Mouse (Mus musculus) layer of hippocampus, adult 8-10 months (tissue): ENCODE measurements around the gene Armc7. TPM values are rescaled to one million over a fixed set of nuclear protein-coding genes. Genes with fewer than 3 reads are reported as not detected.

Experiments
- DNase-seq, 2 experiments: peaks; one replicate each; pipeline ENCODE4 v3.0.0; 2022; ENCODE audit warnings: low spot score in 2 of 2
- total RNA-seq, 4 experiments: library from RNA; stranded (reverse); gene quantifications; 2 replicates each; pipeline ENCODE4 v1.2.4; 2022

Armc7 gene
- total RNA-seq, result 10 to 100 TPM in 3 of 4 experiments, 1 to 10 TPM in 1; 10.0 to 16.7 (median 13.0) TPM

- DNase-seq, result peak; percentile 92
Observed at GRCm38 (mm10) chr11:115475025-115475757, at the start of gene Armc7. Gene Armc7 (plus strand): TSS chr11:115475667.

GRCm38 (mm10) chr11:115425671-115426070, 49.8 kb upstream of the Armc7 start:
- no peak for DNase-seq

GRCm38 (mm10) chr11:115427482-115428331, 47.8 kb upstream of the Armc7 start:
- peak; percentile 71 to 75 for DNase-seq

GRCm38 (mm10) chr11:115429307-115429706, 46.2 kb upstream of the Armc7 start:
- no peak for DNase-seq

- no peak for DNase-seq
Observed at GRCm38 (mm10) chr11:115430561-115430960, 44.9 kb upstream of the Armc7 start.

- DNase-seq, result no peak
Observed at GRCm38 (mm10) chr11:115432814-115433213, 42.7 kb upstream of the Armc7 start.

- no peak for DNase-seq
Observed at GRCm38 (mm10) chr11:115433342-115433741, 42.1 kb upstream of the Armc7 start.

- peak in 1 of 2 experiments; percentile 43 for DNase-seq
Observed at GRCm38 (mm10) chr11:115435596-115436337, 39.7 kb upstream of the Armc7 start.

GRCm38 (mm10) chr11:115437571-115438122, 37.8 kb upstream of the Armc7 start:
- DNase-seq, result no peak

GRCm38 (mm10) chr11:115439326-115439725, 36.1 kb upstream of the Armc7 start:
- no peak for DNase-seq

- DNase-seq, result no peak
Observed at GRCm38 (mm10) chr11:115439906-115440595, 35.4 kb upstream of the Armc7 start, which contains the start of gene Trim80. Gene Trim80 (plus strand): TSS chr11:115440545.

GRCm38 (mm10) chr11:115441417-115441816, 34.0 kb upstream of the Armc7 start:
- DNase-seq, result no peak

- no peak for DNase-seq
Observed at GRCm38 (mm10) chr11:115446906-115447305, 28.6 kb upstream of the Armc7 start.

- DNase-seq, result no peak
Observed at GRCm38 (mm10) chr11:115447321-115447885, 28.1 kb upstream of the Armc7 start.

- no peak for DNase-seq
Observed at GRCm38 (mm10) chr11:115448075-115448474, 27.4 kb upstream of the Armc7 start.

- no peak for DNase-seq
Observed at GRCm38 (mm10) chr11:115448998-115449397, 26.5 kb upstream of the Armc7 start.

GRCm38 (mm10) chr11:115450176-115450575, 25.3 kb upstream of the Armc7 start:
- DNase-seq, result no peak

- DNase-seq, result no peak
Observed at GRCm38 (mm10) chr11:115451781-115452241, 23.7 kb upstream of the Armc7 start.

GRCm38 (mm10) chr11:115452281-115452860, 23.1 kb upstream of the Armc7 start:
- no peak for DNase-seq

GRCm38 (mm10) chr11:115453306-115453705, 22.2 kb upstream of the Armc7 start:
- no peak for DNase-seq
